In genomic region chr14:61172548-61173158, GRCm38 (mm10) we compare ENCODE assay signal across 8 mouse cellular contexts. TPM values are rescaled to one million over a fixed set of nuclear protein-coding genes. Genes with fewer than 3 reads are reported as not detected.
A peak's percentile ranks its signal among the peaks of the same experiment; 100 is the strongest.
DNase-seq lines count a peak whose midpoint lies in the region; ATAC-seq and TF ChIP-seq lines count a peak whose summit lies in the region.

No protein-coding gene starts in this region.

- H3K27ac ChIP-seq in forebrain, embryonic 15.5 days (replicated peaks), result peak overlapping the region; percentile 92
- peak overlapping the region; percentile 27 for H3K27ac ChIP-seq in olfactory bulb, adult 2 months (ENCODE audit: insufficient read depth, low read depth, low read length)
- no peak overlapping the region for H3K27ac ChIP-seq in thymus, adult 2 months (ENCODE audit: control insufficient read depth, insufficient read depth, low read length)

- DNase-seq in ES-CJ7 (ENCODE audit: low read depth, low spot score), result peak; percentile 99
- DNase-seq in cerebellum, adult 11 months, result peak; percentile 100
- peak; percentile 99 for DNase-seq in heart, postnatal 25 days (ENCODE audit: low spot score)
- peak; percentile 99 for DNase-seq in layer of hippocampus, adult 18-20 months (ENCODE audit: low spot score in 2 of 2)
- DNase-seq in lung, adult 2 months, result peak; percentile 99
- peak; percentile 100 for DNase-seq in thymus, adult 2 months

- TF ChIP-seq CTCF in lung, adult 2 months (IDR thresholded peaks at IDR 0.05; ENCODE audit: insufficient read depth, low read length), result no peak
- no peak for TF ChIP-seq CTCF in olfactory bulb, adult 2 months (IDR thresholded peaks at IDR 0.05; ENCODE audit: insufficient read depth, low read depth, low read length)
- TF ChIP-seq CTCF in thymus, adult 2 months (IDR thresholded peaks at IDR 0.05; ENCODE audit: borderline replicate concordance, control insufficient read depth, extremely low read depth, insufficient read depth, low read length, poor library complexity), result peak; percentile 13; the same call in 1 of the 2 replicates

- H3K4me1 ChIP-seq in forebrain, embryonic 15.5 days, result peaks cover 26% of the 10 kb centered on the region
- no peaks in the 10 kb centered on the region for H3K4me1 ChIP-seq in lung, adult 2 months (ENCODE audit: control insufficient read depth, insufficient read depth, low read length)
- peaks cover 7% of the 10 kb centered on the region; the same call in 1 of the 2 replicates for H3K4me1 ChIP-seq in olfactory bulb, adult 2 months (ENCODE audit: control insufficient read depth, insufficient read depth, low read length)
- H3K4me1 ChIP-seq in thymus, adult 2 months (replicated peaks; ENCODE audit: control insufficient read depth, insufficient read depth, low read length), result peaks cover 7% of the 10 kb centered on the region

- under 1% methylated on average over 52 of the region's 52 CpGs for WGBS in forebrain, embryonic 15.5 days
- 1% methylated on average over 49 of the region's 52 CpGs for WGBS in lung, adult 2 months
- under 1% methylated on average over 52 of the region's 52 CpGs for WGBS in olfactory bulb, adult 2 months
- under 1% methylated on average over 52 of the region's 52 CpGs for WGBS in thymus, adult 2 months

- peak; percentile 99 for ATAC-seq in forebrain, embryonic 15.5 days (replicated peaks)

- no peaks in the 10 kb centered on the region for H3K9me3 ChIP-seq in forebrain, embryonic 15.5 days

- H3K4me3 ChIP-seq in forebrain, embryonic 15.5 days, result peak overlapping the region; percentile 90
- H3K4me3 ChIP-seq in lung, adult 2 months (replicated peaks; ENCODE audit: extremely low read depth, low read depth, low read length), result peak overlapping the region; percentile 53
- H3K4me3 ChIP-seq in olfactory bulb, adult 2 months (ENCODE audit: insufficient read depth, low read depth, low read length), result peak overlapping the region; percentile 94
- peak overlapping the region; percentile 86 for H3K4me3 ChIP-seq in thymus, adult 2 months (ENCODE audit: control insufficient read depth, insufficient read depth, low read length)

- peak; percentile 56; the same call in 1 of the 2 replicates for TF ChIP-seq POLR2A in lung, adult 2 months (IDR thresholded peaks at IDR 0.05; ENCODE audit: borderline replicate concordance, extremely low read depth, low read depth, low read length)
- TF ChIP-seq POLR2A in olfactory bulb, adult 2 months (IDR thresholded peaks at IDR 0.05; ENCODE audit: insufficient read depth, low read depth, low read length), result peak; percentile 83; the same call in 1 of the 2 replicates
- peak; percentile 87 for TF ChIP-seq POLR2A in thymus, adult 2 months (IDR thresholded peaks at IDR 0.05; ENCODE audit: control insufficient read depth, extremely low read depth, insufficient read depth, low read length, poor library complexity)

- no peaks in the 10 kb centered on the region for H3K27me3 ChIP-seq in forebrain, embryonic 15.5 days
- no peaks in the 10 kb centered on the region for H3K27me3 ChIP-seq in thymus, adult 2 months (ENCODE audit: control insufficient read depth, insufficient read depth, low read length)

- H3K36me3 ChIP-seq in forebrain, embryonic 15.5 days, result no peaks in the 10 kb centered on the region
- H3K36me3 ChIP-seq in thymus, adult 2 months (ENCODE audit: control insufficient read depth, insufficient read depth, low read length), result no peaks in the 10 kb centered on the region

- peak overlapping the region; percentile 88 for H3K9ac ChIP-seq in forebrain, embryonic 15.5 days (replicated peaks)

- H3K4me2 ChIP-seq in forebrain, embryonic 15.5 days (replicated peaks), result peak overlapping the region; percentile 51

- intact Hi-C loops in heart, postnatal 25 days (cut with DNase I), result loop anchor here (5.0 to 10.0 kb wide), 2 partner anchors 35 to 272 kb away; partner anchors contain the start of gene Sacs

RNA-seq across cellular contexts. Expression of gene Sacs, which starts 34.4 kb away (rescaled TPM):
- polyA plus RNA-seq in forebrain, embryonic 15.5 days (2015; fragmentation: Nextera tagmentation; extraction: Ambion mirVana), result 8.1 TPM in 2 replicates
- total RNA-seq in heart, postnatal 25 days (2021), result 10 to 100 TPM; 32.1 to 32.9 TPM
- 10 to 100 TPM; 49.4 to 52.7 TPM for total RNA-seq in layer of hippocampus, adult 18-20 months (2021)
- polyA plus RNA-seq in lung, adult 2 months (2012; rRNA removed), result 0.51 and 1.2 TPM in 2 replicates
- 64.4 TPM in 1 of 2 replicates, not detected in the other for polyA plus RNA-seq in olfactory bulb, adult 2 months (2012; ENCODE audit: insufficient read depth, insufficient read length, low replicate concordance, missing spikeins)
- polyA plus RNA-seq in thymus, adult 2 months (2012; rRNA removed), result 2.9 and 3.4 TPM in 2 replicates
